Mouse (Mus musculus) stomach, postnatal 0 days (tissue): ENCODE data around the gene Ehmt2.
A peak's percentile ranks its signal among the peaks of the same experiment; 100 is the strongest.

ENCODE experiments used
- CTCF ChIP-seq: IDR thresholded peaks from 2 replicates; pipeline ENCODE4 v1.5.1; 2016; ENCODE audit warnings: antibody characterized with exemption, low read depth, mild to moderate bottlenecking, moderate library complexity
- EP300 ChIP-seq: optimal IDR thresholded peaks from 2 replicates; pipeline ENCODE3; 2016; ENCODE audit warnings: antibody characterized with exemption

- TF ChIP-seq CTCF: peak; percentile 48
- no peak for TF ChIP-seq EP300
These were observed 52.5 kb downstream of the Ehmt2 start for GRCm38 (mm10) chr17:34950514-34951455.
